Mouse (Mus musculus) olfactory bulb, adult 2 months (tissue): ENCODE measurements around the gene Mrs2. TPM values are rescaled to one million over a fixed set of nuclear protein-coding genes. Genes with fewer than 3 reads are reported as not detected.
A peak's percentile ranks its signal among the peaks of the same experiment; 100 is the strongest.
"Not testable (repeated sequence)": the region's sequence is repeated elsewhere in the genome, so short reads cannot be mapped to it uniquely, and the experiment has no call there.

ENCODE experiments used
- H3K27ac ChIP-seq: fragments of 200-500 bp; 2 replicates; pipeline ENCODE4 v1.5.1; 2012; ENCODE audit warnings: low read depth, low read length; ENCODE audit not compliant: insufficient read depth
- H3K4me1 ChIP-seq: fragments of 200-500 bp; 2 replicates; pipeline ENCODE4 v1.6.1; 2012; ENCODE audit warnings: low read length; ENCODE audit not compliant: control insufficient read depth, insufficient read depth
- H3K4me3 ChIP-seq: fragments of 200-500 bp; 2 replicates; pipeline ENCODE4 v1.5.1; 2012; ENCODE audit warnings: mild to moderate bottlenecking, low read depth, low read length, moderate library complexity; ENCODE audit not compliant: insufficient read depth
- CTCF ChIP-seq: fragments of 200-500 bp; IDR thresholded peaks from 2 replicates; pipeline ENCODE4 v1.5.1; 2012; ENCODE audit warnings: low read depth, mild to moderate bottlenecking, low read length, moderate library complexity; ENCODE audit not compliant: insufficient read depth
- POLR2A ChIP-seq: fragments of 200-500 bp; IDR thresholded peaks from 2 replicates; pipeline ENCODE4 v1.6.1; 2012; ENCODE audit warnings: mild to moderate bottlenecking, low read depth, low read length, moderate library complexity; ENCODE audit not compliant: insufficient read depth
- WGBS: fragments of 180-500 bp; shearing (Covaris S2); methylation state at CpG from one replicate; pipeline ENCODE4 v1.1.7; 2018; 5-methylcytosine and 5-hydroxymethylcytosine counted together
- polyA plus RNA-seq: library from polyadenylated mRNA; stranded (reverse); fragments of >200 nt; gene quantifications from 2 replicates; pipeline ENCODE4 v1.2.4, GENCODE M21; 2012; ENCODE audit warnings: low replicate concordance; ENCODE audit not compliant: missing spikeins, insufficient read depth, insufficient read length

The Mrs2 gene
- polyA plus RNA-seq, 1 experiment = not detected

- peaks cover 18% of the 10 kb centered on the region for H3K4me1 ChIP-seq
- no peak for TF ChIP-seq POLR2A
- no peak for TF ChIP-seq CTCF
- 72% methylated on average over 6 of the region's 6 CpGs for WGBS
- H3K4me3 ChIP-seq = no peak overlapping the region
- no peak overlapping the region for H3K27ac ChIP-seq
These were observed 31.2 kb downstream of the Mrs2 start for GRCm38 (mm10) chr13:24989006-24989405.

GRCm38 (mm10) chr13:24988391-24988790 is 31.8 kb downstream of the Mrs2 start:
- Histone ChIP-seq H3K27ac (no peak overlapping the region), H3K4me1 (peaks cover 12% of the 10 kb centered on the region), H3K4me3 (no peak overlapping the region)
- TF ChIP-seq CTCF = 0 out of 2 replicates have a peak, but pooled peaks have one; percentile 33
- no peak for TF ChIP-seq POLR2A
- WGBS = 20% methylated on average over 7 of the region's 7 CpGs

GRCm38 (mm10) chr13:24985435-24985834 is 34.7 kb downstream of the Mrs2 start:
- TF ChIP-seq POLR2A (no peak), CTCF (no peak)
- Histone ChIP-seq H3K27ac (no peak overlapping the region), H3K4me3 (no peak overlapping the region), H3K4me1 (peaks cover 6% of the 10 kb centered on the region)
- WGBS = 48% methylated on average over 2 of the region's 2 CpGs

GRCm38 (mm10) chr13:24981031-24981430 is 39.1 kb downstream of the Mrs2 start:
- no peak overlapping the region for H3K27ac ChIP-seq
- TF ChIP-seq POLR2A (no peak), CTCF (no peak)
- peaks cover 16% of the 10 kb centered on the region for H3K4me1 ChIP-seq
- WGBS = 89% methylated on average over 6 of the region's 6 CpGs
- no peak overlapping the region for H3K4me3 ChIP-seq

GRCm38 (mm10) chr13:24977820-24978342 is 42.3 kb downstream of the Mrs2 start:
- Histone ChIP-seq H3K27ac (no peak overlapping the region), H3K4me3 (no peak overlapping the region), H3K4me1 (peaks cover 13% of the 10 kb centered on the region)
- WGBS = 54% methylated on average over 5 of the region's 5 CpGs
- TF ChIP-seq POLR2A (no peak), CTCF (no peak)

GRCm38 (mm10) chr13:24976384-24976783 is 43.8 kb downstream of the Mrs2 start:
- Histone ChIP-seq H3K4me1 (peaks cover 13% of the 10 kb centered on the region), H3K4me3 (no peak overlapping the region), H3K27ac (no peak overlapping the region)
- TF ChIP-seq POLR2A (no peak), CTCF (no peak)
- 42% methylated on average over 4 of the region's 4 CpGs for whole genome bisulfite sequencing

- 92% methylated on average over 3 of the region's 3 CpGs for WGBS
- H3K4me1 ChIP-seq, H3K27ac ChIP-seq, H3K4me3 ChIP-seq: not testable (repeated sequence)
These were observed 48.4 kb downstream of the Mrs2 start for GRCm38 (mm10) chr13:24971776-24972175.

- 28% methylated on average over 5 of the region's 5 CpGs for WGBS
- TF ChIP-seq CTCF = no peak
- no peak for TF ChIP-seq POLR2A
- H3K4me3 ChIP-seq = no peak overlapping the region
- no peak overlapping the region for H3K27ac ChIP-seq
- H3K4me1 ChIP-seq = peaks cover 7% of the 10 kb centered on the region
These were observed 54.4 kb downstream of the Mrs2 start for GRCm38 (mm10) chr13:24965846-24966201.

GRCm38 (mm10) chr13:24965130-24965845 is 54.9 kb downstream of the Mrs2 start:
- peaks cover 7% of the 10 kb centered on the region for H3K4me1 ChIP-seq
- H3K4me3 ChIP-seq = peak overlapping the region; percentile 9
- no peak overlapping the region for H3K27ac ChIP-seq
- 14% methylated on average over 15 of the region's 15 CpGs for WGBS
- TF ChIP-seq CTCF = no peak
- TF ChIP-seq POLR2A = no peak

- peaks cover 7% of the 10 kb centered on the region for H3K4me1 ChIP-seq
- TF ChIP-seq CTCF (no peak), POLR2A (no peak)
- WGBS = 90% methylated on average over 8 of the region's 8 CpGs
- H3K27ac ChIP-seq = no peak overlapping the region
- H3K4me3 ChIP-seq = no peak overlapping the region
These were observed 58.1 kb downstream of the Mrs2 start for GRCm38 (mm10) chr13:24962119-24962518.
